Mouse (Mus musculus): Measurements from ENCODE around the gene Grhl1.

DNA sequence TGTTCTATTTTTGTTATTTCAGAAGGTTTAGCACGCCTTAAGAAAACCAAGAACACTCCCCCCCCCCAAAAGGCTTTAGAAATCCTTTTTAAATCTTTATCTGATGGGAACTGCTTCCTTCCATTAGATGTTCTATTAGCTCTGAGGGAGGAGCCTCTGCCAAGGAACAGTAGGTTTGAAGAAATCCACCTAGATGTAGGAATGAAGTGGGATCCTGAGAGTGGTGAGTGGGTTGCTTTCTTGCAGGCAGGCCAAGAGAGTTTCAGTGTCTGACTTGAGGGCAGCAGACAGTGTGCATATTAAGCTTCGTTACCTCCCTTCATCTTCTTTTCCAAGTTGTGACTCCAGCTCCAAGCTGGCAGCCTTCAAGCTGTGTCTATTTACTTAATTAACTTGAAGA, 34.9 kb upstream of the Grhl1 start:
- TF ChIP-seq POLR2A (IDR thresholded peaks at IDR 0.05; ENCODE audit: borderline replicate concordance, control insufficient read depth, low read depth, low read length) (no peak), CTCF (IDR thresholded peaks at IDR 0.05; ENCODE audit: control insufficient read depth, insufficient read depth, low read length) (no peak)
